In the genomic region with DNA sequence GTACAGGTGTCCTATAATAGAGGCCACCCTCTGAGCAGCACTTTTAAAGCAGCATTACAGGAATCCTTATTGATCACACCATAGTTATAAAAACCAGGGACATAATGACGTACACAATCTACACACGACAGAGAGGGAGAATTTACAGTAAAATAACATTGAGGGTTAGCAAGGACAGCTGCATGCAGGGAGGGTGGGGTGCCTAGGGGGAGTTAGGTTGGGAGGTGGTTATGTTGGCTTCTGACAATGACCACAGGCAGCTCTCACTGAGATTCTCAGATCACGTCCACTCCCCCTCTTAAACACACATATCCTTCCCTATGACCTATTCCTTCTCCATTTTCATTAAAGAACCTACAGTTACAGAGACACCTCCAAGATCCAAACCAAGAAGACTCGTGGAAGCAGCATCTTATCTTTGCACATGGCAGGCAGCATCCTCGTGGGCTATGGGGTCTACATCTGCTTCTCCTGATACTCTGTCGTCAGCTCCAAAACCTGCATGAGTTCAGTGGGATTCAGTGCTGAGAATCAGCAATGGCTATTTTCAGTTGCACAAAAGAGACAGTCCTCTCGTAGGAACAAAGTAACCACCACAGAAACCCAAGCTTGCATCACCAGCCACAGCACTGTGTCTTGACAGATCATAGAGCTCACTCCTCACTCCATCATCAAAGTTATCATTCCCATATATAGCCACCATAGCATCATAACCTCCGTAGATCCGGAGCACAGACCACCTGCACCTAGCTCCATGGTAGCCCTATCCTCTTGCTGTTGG, we compare ENCODE assay signal across 23 mouse cellular contexts. TPM values are rescaled to one million over a fixed set of nuclear protein-coding genes. Genes with fewer than 3 reads are reported as not detected.
DNase-seq lines count a peak whose midpoint lies in the region; ATAC-seq and TF ChIP-seq lines count a peak whose summit lies in the region.
"Had no signal": no experiment of that assay in that cellular context is flagged by ENCODE, and none has a peak within 500 bp of the region (broad histone marks: within the 10 kb centered on the region; RNA-seq: fewer than 3 reads in every experiment).

No protein-coding gene starts in this region.

- H3K4me3 ChIP-seq in myocyte: no peak overlapping the region
- H3K4me3 ChIP-seq: embryonic facial prominence, embryonic 13.5 days; forebrain, embryonic 12.5 days; gastrocnemius, adult 2 months; heart, adult 2 months; heart, embryonic 13.5 days; hindbrain, embryonic 15.5 days had no signal

- ATAC-seq in megakaryocyte, adult 5-6 weeks (ENCODE audit: poor library complexity, severe bottlenecking): peak; percentile 29
- ATAC-seq: forebrain, embryonic 16.5 days had no signal

- H3K79me2 ChIP-seq in myocyte (ENCODE audit: control insufficient read depth, insufficient read depth): no peaks in the 10 kb centered on the region

- H3ac ChIP-seq in myocyte (ENCODE audit: control insufficient read depth, insufficient read length): no peak overlapping the region

- no peaks in the 10 kb centered on the region for H3K36me3 ChIP-seq in myocyte (ENCODE audit: control insufficient read depth, insufficient read depth)
- H3K36me3 ChIP-seq: embryonic facial prominence, embryonic 13.5 days; forebrain, embryonic 12.5 days; heart, embryonic 13.5 days; hindbrain, embryonic 15.5 days had no signal

- no peak for TF ChIP-seq POLR2A in myocyte (IDR thresholded peaks at IDR 0.05; ENCODE audit: insufficient read length, low read depth)

- peak; percentile 84 for DNase-seq in heart, adult 11 months
- DNase-seq in heart, adult 18-20 months: no peak
- peak; percentile 12 for DNase-seq in thymus, postnatal 25 days
- DNase-seq in thymus, postnatal 36 days: no peak
- no peak for DNase-seq in spleen, postnatal 36 days (ENCODE audit: low spot score in 2 of 2)
- no peak for DNase-seq in frontal cortex, postnatal 10 days (ENCODE audit: low spot score in 2 of 2)
- DNase-seq: adrenal gland, adult 8-10 months; adrenal gland, postnatal 36 days; cerebellum, adult 11-12 months; cerebellum, adult 9-10 months; cerebellum, postnatal 25 days; gastrocnemius, adult 2 months; gastrocnemius, postnatal 25 days; heart, adult 2 months; heart, postnatal 36 days had no signal

- peak overlapping the region; percentile 87 for H3K4me2 ChIP-seq in myocyte (ENCODE audit: low read depth)
- H3K4me2 ChIP-seq: embryonic facial prominence, embryonic 13.5 days; forebrain, embryonic 12.5 days; heart, embryonic 13.5 days; hindbrain, embryonic 15.5 days had no signal

- no peaks in the 10 kb centered on the region for H3K27me3 ChIP-seq in myocyte (ENCODE audit: control insufficient read depth, insufficient read depth, insufficient read length)
- H3K27me3 ChIP-seq: embryonic facial prominence, embryonic 13.5 days; forebrain, embryonic 12.5 days; heart, embryonic 13.5 days; hindbrain, embryonic 15.5 days had no signal

TF ChIP-seq in myocyte, 11 proteins besides CTCF, POLR2A, EP300 and RAD21:
- TF ChIP-seq TCF3 (IDR thresholded peaks at IDR 0.05; ENCODE audit: insufficient read length, low read depth) (peak; percentile 43), CEBPB (IDR thresholded peaks at IDR 0.05; ENCODE audit: insufficient read depth, poor library complexity, severe bottlenecking) (no peak), TCF12 (IDR thresholded peaks at IDR 0.05; ENCODE audit: insufficient read depth, poor library complexity, severe bottlenecking) (peak; percentile 60), USF1 (IDR thresholded peaks at IDR 0.05; ENCODE audit: low read depth) (no peak), MYOD1 (IDR thresholded peaks at IDR 0.05; ENCODE audit: control insufficient read depth in 1 of 3, insufficient read length in 2 of 3, low read depth in 2 of 3) (peak in 2 of 3 experiments; percentile 66 to 88), MAX (IDR thresholded peaks at IDR 0.05; ENCODE audit: low read depth) (no peak), REST (IDR thresholded peaks at IDR 0.05; ENCODE audit: insufficient read depth, insufficient read length) (no peak), MYOG (IDR thresholded peaks at IDR 0.05; ENCODE audit: control insufficient read depth in 1 of 3, insufficient read depth in 1 of 3, insufficient read length in 2 of 3, low read depth in 2 of 3) (peak in 1 of 3 experiments; percentile 72), SRF (IDR thresholded peaks at IDR 0.05; ENCODE audit: control insufficient read depth, insufficient read length, low read depth) (peak; percentile 49), POLR2AphosphoS2 (IDR thresholded peaks at IDR 0.05; ENCODE audit: insufficient read length, low read depth) (no peak), E2F4 (IDR thresholded peaks at IDR 0.05; ENCODE audit: insufficient read depth) (no peak)

RNA-seq across cellular contexts. Expression of a gene that starts 11.4 kb away (rescaled TPM):
- total RNA-seq in heart, adult 18-20 months (2021): under 1 TPM in 1 of 2 experiments, not detected in 1; 0.82 TPM
- 1.1 and 1.9 TPM in 2 replicates for total RNA-seq in megakaryocyte, adult 5-6 weeks (2015)
- total RNA-seq in megakaryocyte, adult 5-6 weeks (2017): 3.1 and 7.6 TPM in 2 replicates
- polyA plus RNA-seq in myocyte (2012; fragmentation: generic; extraction: Trizol): 3.4 TPM
- total RNA-seq: ES-E14 had no signal
- polyA plus RNA-seq: heart, embryonic 13.5 days had no signal

Comparison
In these comparisons a context has a peak if more than half of its experiments do, and no peak if none do; other contexts are left out.
1. DNase-seq: peak in heart, adult 11 months (single experiment) and thymus, postnatal 25 days (single experiment); none in heart, adult 18-20 months (0 of 2), thymus, postnatal 36 days (0 of 2), spleen, postnatal 36 days (0 of 2) and frontal cortex, postnatal 10 days (0 of 2).